Mouse (Mus musculus): ENCODE measurements at regions not wholly inside any gene's neighbourhood (a gene's known extent, or its start where the extent isn't known, plus 50 kb on each side); places are given as distances from the start of the nearest gene placed in this dataset.

DNA sequence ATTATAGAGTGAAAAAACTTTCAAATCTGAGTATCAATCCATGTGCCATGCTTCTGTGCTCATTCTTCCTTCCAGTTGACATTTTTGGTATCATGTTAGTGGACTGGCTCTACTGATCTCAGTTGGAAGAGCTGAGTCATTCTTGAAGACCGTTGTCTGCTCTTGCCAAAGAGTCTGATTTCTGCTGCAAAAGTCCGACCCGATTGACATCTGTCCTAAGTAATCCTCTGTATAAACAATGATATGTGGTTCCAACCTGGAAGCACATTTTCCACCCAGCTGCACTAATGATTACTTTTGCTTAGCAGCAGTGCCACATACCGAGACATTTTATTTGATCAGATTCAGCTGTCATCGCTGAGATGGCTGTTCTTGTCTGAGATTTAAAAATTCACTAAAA is 490.6 kb upstream of the Zic4 start:
- no peak for TF ChIP-seq CTCF (conservative IDR thresholded peaks at IDR 0.05; ENCODE audit: low read length)
- no peak for TF ChIP-seq NANOG (IDR thresholded peaks at IDR 0.05; ENCODE audit: borderline replicate concordance, low read length)
- TF ChIP-seq POU5F1 (IDR thresholded peaks at IDR 0.05; ENCODE audit: borderline replicate concordance, low read length) = no peak

All from E14TG2a.4 (cell line).